Mouse (Mus musculus) myocyte (in vitro differentiated cells): ENCODE results near the gene Psmd11.

ENCODE experiments used
- CEBPB ChIP-seq: IDR thresholded peaks from 2 replicates; pipeline ENCODE4 v1.6.1; 2011; ENCODE audit warnings: mild to moderate bottlenecking, moderate library complexity; ENCODE audit not compliant: poor library complexity, insufficient read depth, severe bottlenecking
- E2F4 ChIP-seq: IDR thresholded peaks from one replicate; pipeline ENCODE4 v1.6.1; 2011; ENCODE audit warnings: mild to moderate bottlenecking, control low read depth, moderate library complexity; ENCODE audit not compliant: insufficient read depth
- MAX ChIP-seq: IDR thresholded peaks from one replicate; pipeline ENCODE4 v1.6.1; 2011; ENCODE audit warnings: low read depth, mild to moderate bottlenecking, control low read depth
- MYOD1 ChIP-seq, 3 experiments: IDR thresholded peaks; one replicate each; pipeline ENCODE4 v1.6.1; 2011; ENCODE audit warnings: control low read depth in 2 of 3, low read depth in 2 of 3, mild to moderate bottlenecking in 2 of 3, moderate library complexity in 1 of 3; ENCODE audit not compliant: insufficient read length in 2 of 3, control insufficient read depth in 1 of 3
- MYOG ChIP-seq, 3 experiments: IDR thresholded peaks; one replicate each; pipeline ENCODE4 v1.6.1; 2011; ENCODE audit warnings: control low read depth in 2 of 3, low read depth in 2 of 3, mild to moderate bottlenecking in 2 of 3; ENCODE audit not compliant: insufficient read length in 2 of 3, control insufficient read depth in 1 of 3, insufficient read depth in 1 of 3
- POLR2A ChIP-seq: IDR thresholded peaks from one replicate; pipeline ENCODE4 v1.6.1; 2011; ENCODE audit warnings: low read depth, mild to moderate bottlenecking, control low read depth, moderate library complexity; ENCODE audit not compliant: insufficient read length
- POLR2AphosphoS2 ChIP-seq: IDR thresholded peaks from one replicate; pipeline ENCODE4 v1.6.1; 2011; ENCODE audit warnings: low read depth, control low read depth; ENCODE audit not compliant: insufficient read length
- REST ChIP-seq: IDR thresholded peaks from one replicate; pipeline ENCODE4 v1.6.1; 2011; ENCODE audit warnings: mild to moderate bottlenecking, control low read depth, moderate library complexity; ENCODE audit not compliant: insufficient read depth, insufficient read length
- SRF ChIP-seq: IDR thresholded peaks from one replicate; pipeline ENCODE4 v1.6.1; 2011; ENCODE audit warnings: low read depth; ENCODE audit not compliant: control insufficient read depth, insufficient read length
- TCF12 ChIP-seq: IDR thresholded peaks from one replicate; pipeline ENCODE4 v1.6.1; 2011; ENCODE audit warnings: mild to moderate bottlenecking, control low read depth; ENCODE audit not compliant: poor library complexity, insufficient read depth, severe bottlenecking
- TCF3 ChIP-seq: IDR thresholded peaks from one replicate; pipeline ENCODE4 v1.6.1; 2011; ENCODE audit warnings: low read depth, control low read depth; ENCODE audit not compliant: insufficient read length
- USF1 ChIP-seq: IDR thresholded peaks from one replicate; pipeline ENCODE4 v1.6.1; 2011; ENCODE audit warnings: low read depth, mild to moderate bottlenecking, control low read depth, moderate library complexity

GRCm38 (mm10) chr11:80489172-80489881, 60.9 kb downstream of the Psmd11 start:
- TF ChIP-seq POLR2A: peak; percentile 43
- TF ChIP-seq MAX: no peak
- TF ChIP-seq E2F4: no peak
- peak; percentile 79 to 95 (median 93) for TF ChIP-seq MYOG (IDR thresholded peaks at IDR 0.05; ENCODE audit: control insufficient read depth in 1 of 3, insufficient read depth in 1 of 3, insufficient read length in 2 of 3, low read depth in 2 of 3)
- TF ChIP-seq MYOD1 (IDR thresholded peaks at IDR 0.05; ENCODE audit: control insufficient read depth in 1 of 3, insufficient read length in 2 of 3, low read depth in 2 of 3): peak; percentile 82 to 98 (median 97)
- peak; percentile 25 for TF ChIP-seq POLR2AphosphoS2
- TF ChIP-seq REST: no peak
- no peak for TF ChIP-seq USF1
- TF ChIP-seq TCF12: peak; percentile 90
- no peak for TF ChIP-seq SRF
- TF ChIP-seq CEBPB: no peak
- peak; percentile 83 for TF ChIP-seq TCF3
